Mouse (Mus musculus): ENCODE measurements around the gene 0610009B22Rik. TPM values are rescaled to one million over a fixed set of nuclear protein-coding genes. Genes with fewer than 3 reads are reported as not detected.
"Not testable (repeated sequence)": the region's sequence is repeated elsewhere in the genome, so short reads cannot be mapped to it uniquely, and the experiment has no call there.

The 0610009B22Rik gene
- polyA plus RNA-seq, 1 experiment from 2014 or later: 69.5 TPM

DNA sequence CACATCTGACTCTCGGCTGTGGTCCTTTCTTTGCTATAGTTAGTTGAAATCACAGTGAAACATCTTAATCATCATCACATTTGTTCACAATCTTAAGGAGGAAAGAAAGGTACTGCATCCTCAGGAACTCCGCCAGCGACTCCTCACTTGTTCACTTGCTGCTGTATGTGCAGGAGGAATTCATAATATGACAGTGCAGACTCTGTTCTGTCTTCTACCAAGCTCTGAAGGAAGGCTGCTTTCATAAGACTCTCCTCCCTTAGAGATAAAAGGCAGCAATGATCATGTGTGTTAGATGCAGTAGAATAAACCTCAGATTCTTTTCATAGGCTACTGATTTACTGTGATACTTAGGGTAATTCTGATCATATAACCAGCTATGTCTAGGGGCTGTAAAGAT lies 6.3 kb upstream of the 0610009B22Rik start:
- Histone ChIP-seq H3K27ac (ENCODE audit: low read depth, low read length) (no peak overlapping the region), H3K4me3 (ENCODE audit: low read depth, low read length) (no peak overlapping the region), H3K4me1 (ENCODE audit: control insufficient read depth, insufficient read depth, low read length) (no peaks in the 10 kb centered on the region), H3K4me2 (no peak overlapping the region), H3K9ac (ENCODE audit: low read depth, low read length) (no peak overlapping the region), H3K27me3 (ENCODE audit: control insufficient read depth, insufficient read depth, low read length) (no peaks in the 10 kb centered on the region), H3K9me3 (replicated peaks; ENCODE audit: control insufficient read depth, low read length) (no peaks in the 10 kb centered on the region), H3K36me3 (ENCODE audit: control insufficient read depth, insufficient read depth, low read length) (peaks cover 24% of the 10 kb centered on the region)
- 94% methylated on average over 3 of the region's 3 CpGs for WGBS (ENCODE audit: insufficient replicate concordance)
- ATAC-seq (replicated peaks; ENCODE audit: insufficient number of reproducible peaks, low FRiP score, low TSS enrichment): no peak

DNA sequence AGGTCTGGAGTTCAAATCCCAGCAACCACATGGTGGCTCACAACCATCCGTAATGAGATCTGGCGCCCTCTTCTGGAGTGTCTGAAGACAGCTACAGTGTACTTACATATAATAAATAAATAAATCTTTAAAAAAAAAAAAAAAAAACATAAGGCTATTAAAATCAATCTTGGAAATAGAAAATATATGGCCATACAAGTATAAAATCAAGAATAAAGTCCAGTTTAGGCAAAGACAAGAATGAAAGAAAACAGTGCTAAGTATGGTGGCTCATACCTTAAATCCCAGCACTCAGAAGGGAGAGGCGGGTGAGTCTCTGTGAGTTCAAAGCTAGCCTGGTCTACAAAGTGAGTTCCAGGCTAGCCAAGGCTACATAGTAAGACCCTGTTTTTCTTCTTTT lies 1.9 kb upstream of the 0610009B22Rik start:
- not testable (repeated sequence) for H3K9me3 ChIP-seq (replicated peaks; ENCODE audit: control insufficient read depth, low read length); ATAC-seq (replicated peaks; ENCODE audit: insufficient number of reproducible peaks, low FRiP score, low TSS enrichment); H3K27me3 ChIP-seq (ENCODE audit: control insufficient read depth, insufficient read depth, low read length); H3K27ac ChIP-seq (ENCODE audit: low read depth, low read length); H3K9ac ChIP-seq (ENCODE audit: low read depth, low read length); H3K4me2 ChIP-seq; H3K4me1 ChIP-seq (ENCODE audit: control insufficient read depth, insufficient read depth, low read length); H3K4me3 ChIP-seq (ENCODE audit: low read depth, low read length); H3K36me3 ChIP-seq (ENCODE audit: control insufficient read depth, insufficient read depth, low read length)
- 95% methylated on average over 1 of the region's 3 CpGs for WGBS (ENCODE audit: insufficient replicate concordance)

DNA sequence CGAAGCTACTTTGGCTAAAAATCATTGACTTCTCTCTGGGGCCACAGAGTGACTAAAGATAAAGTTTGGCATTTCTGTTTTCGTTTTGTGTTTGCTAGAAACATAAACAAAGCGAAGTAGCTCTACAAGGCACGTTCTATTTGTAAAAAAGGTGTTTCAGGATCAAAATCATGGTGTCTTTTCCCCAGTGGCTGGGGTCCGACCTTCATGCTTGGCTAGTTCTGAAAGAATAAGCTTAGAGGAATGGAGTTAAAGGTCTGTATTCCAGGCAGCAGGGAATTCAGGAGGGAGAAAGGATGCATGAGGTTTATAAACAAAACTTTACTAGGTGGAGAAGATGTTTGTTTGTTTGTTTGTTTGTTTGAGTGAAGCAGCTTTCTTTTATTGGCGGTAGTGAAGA lies 669 bp upstream of the 0610009B22Rik start:
- no peaks in the 10 kb centered on the region for H3K27me3 ChIP-seq (ENCODE audit: control insufficient read depth, insufficient read depth, low read length)
- peak overlapping the region; percentile 84 for H3K9ac ChIP-seq (ENCODE audit: low read depth, low read length)
- H3K4me3 ChIP-seq (ENCODE audit: low read depth, low read length): peak overlapping the region; percentile 62
- peak overlapping the region; percentile 64 for H3K4me2 ChIP-seq
- no peaks in the 10 kb centered on the region for H3K36me3 ChIP-seq (ENCODE audit: control insufficient read depth, insufficient read depth, low read length)
- no peaks in the 10 kb centered on the region for H3K9me3 ChIP-seq (replicated peaks; ENCODE audit: control insufficient read depth, low read length)
- 22% methylated on average over 6 of the region's 6 CpGs for WGBS (ENCODE audit: insufficient replicate concordance)
- 0 out of 2 replicates have a peak, but pooled peaks cover 3% of the 10 kb centered on the region for H3K4me1 ChIP-seq (ENCODE audit: control insufficient read depth, insufficient read depth, low read length)
- ATAC-seq (replicated peaks; ENCODE audit: insufficient number of reproducible peaks, low FRiP score, low TSS enrichment): no peak
- H3K27ac ChIP-seq (ENCODE audit: low read depth, low read length): peak overlapping the region; percentile 98

DNA sequence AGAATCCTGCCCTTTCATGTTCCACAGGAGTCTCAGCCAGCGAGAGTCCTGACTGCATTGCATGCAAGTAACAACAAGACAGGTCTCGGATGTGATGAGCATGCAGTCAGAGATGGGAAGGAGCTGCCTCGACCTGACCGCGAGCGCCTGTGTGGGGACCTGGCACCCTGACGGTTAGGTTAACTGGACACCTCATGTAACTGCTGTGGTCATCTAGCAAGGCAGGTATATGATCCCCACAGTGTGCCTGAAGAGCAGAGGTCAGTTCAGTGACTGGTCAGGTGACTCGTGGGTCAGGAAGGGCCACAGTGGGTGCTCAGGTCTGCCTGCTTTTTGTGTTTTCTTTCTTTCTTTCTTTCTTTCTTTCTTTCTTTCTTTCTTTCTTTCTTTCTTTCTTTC lies 6.7 kb downstream of the 0610009B22Rik start:
- WGBS (ENCODE audit: insufficient replicate concordance): 41% methylated on average over 8 of the region's 8 CpGs
- no peak overlapping the region for H3K9ac ChIP-seq (ENCODE audit: low read depth, low read length)

DNA sequence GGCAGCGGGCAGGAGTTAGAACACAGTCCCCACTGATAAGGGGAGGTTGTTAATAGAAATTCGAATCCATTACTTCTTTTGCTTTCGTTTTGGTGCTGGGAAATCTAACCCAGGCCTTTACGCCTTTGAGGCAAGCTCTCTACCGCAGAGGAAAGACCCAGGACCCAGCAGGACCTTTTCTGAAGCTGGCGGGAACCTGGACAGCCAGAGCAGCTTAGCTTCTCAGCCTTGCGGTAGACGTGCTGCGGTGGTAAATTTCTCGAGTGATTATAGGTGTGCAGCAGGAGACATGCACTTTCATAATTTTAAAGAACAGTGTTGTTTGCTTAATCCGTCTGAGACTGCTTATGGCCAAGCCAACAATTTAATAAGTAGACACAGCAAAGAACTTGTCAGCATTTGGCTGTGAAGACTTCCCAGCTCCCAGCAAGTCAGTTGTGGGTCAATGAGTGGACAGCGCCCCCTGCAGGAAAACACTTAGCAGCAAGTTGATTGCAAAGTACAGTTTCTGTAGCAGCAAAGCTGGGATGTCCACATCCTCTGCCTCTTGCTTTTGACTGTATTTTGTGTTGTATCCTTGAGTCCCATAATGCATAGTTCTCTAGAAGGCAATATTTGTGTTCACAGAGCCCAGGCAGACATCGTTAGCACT lies 7.2 kb downstream of the 0610009B22Rik start:
- Histone ChIP-seq H3K27me3 (ENCODE audit: control insufficient read depth, insufficient read depth, low read length) (no peaks in the 10 kb centered on the region), H3K9me3 (replicated peaks; ENCODE audit: control insufficient read depth, low read length) (no peaks in the 10 kb centered on the region), H3K36me3 (ENCODE audit: control insufficient read depth, insufficient read depth, low read length) (no peaks in the 10 kb centered on the region), H3K4me1 (ENCODE audit: control insufficient read depth, insufficient read depth, low read length) (no peaks in the 10 kb centered on the region), H3K4me3 (ENCODE audit: low read depth, low read length) (no peak overlapping the region), H3K4me2 (peak overlapping the region; percentile 47), H3K27ac (ENCODE audit: low read depth, low read length) (no peak overlapping the region), H3K9ac (ENCODE audit: low read depth, low read length) (0 out of 2 replicates have a peak overlapping the region, but pooled peaks have one; percentile 12)
- no peak for ATAC-seq (replicated peaks; ENCODE audit: insufficient number of reproducible peaks, low FRiP score, low TSS enrichment)
- 31% methylated on average over 13 of the region's 13 CpGs for WGBS (ENCODE audit: insufficient replicate concordance)

More for the DNA sequence above, 6.7 kb downstream of the 0610009B22Rik start:
- ATAC-seq (replicated peaks; ENCODE audit: insufficient number of reproducible peaks, low FRiP score, low TSS enrichment): no peak
- no peaks in the 10 kb centered on the region for H3K4me1 ChIP-seq (ENCODE audit: control insufficient read depth, insufficient read depth, low read length)
- no peak overlapping the region; the same call in 1 of the 2 replicates for H3K4me2 ChIP-seq
- H3K4me3 ChIP-seq (ENCODE audit: low read depth, low read length): no peak overlapping the region
- no peaks in the 10 kb centered on the region for H3K9me3 ChIP-seq (replicated peaks; ENCODE audit: control insufficient read depth, low read length)
- H3K27ac ChIP-seq (ENCODE audit: low read depth, low read length): no peak overlapping the region
- H3K27me3 ChIP-seq (ENCODE audit: control insufficient read depth, insufficient read depth, low read length): no peaks in the 10 kb centered on the region
- H3K36me3 ChIP-seq (ENCODE audit: control insufficient read depth, insufficient read depth, low read length): no peaks in the 10 kb centered on the region

DNA sequence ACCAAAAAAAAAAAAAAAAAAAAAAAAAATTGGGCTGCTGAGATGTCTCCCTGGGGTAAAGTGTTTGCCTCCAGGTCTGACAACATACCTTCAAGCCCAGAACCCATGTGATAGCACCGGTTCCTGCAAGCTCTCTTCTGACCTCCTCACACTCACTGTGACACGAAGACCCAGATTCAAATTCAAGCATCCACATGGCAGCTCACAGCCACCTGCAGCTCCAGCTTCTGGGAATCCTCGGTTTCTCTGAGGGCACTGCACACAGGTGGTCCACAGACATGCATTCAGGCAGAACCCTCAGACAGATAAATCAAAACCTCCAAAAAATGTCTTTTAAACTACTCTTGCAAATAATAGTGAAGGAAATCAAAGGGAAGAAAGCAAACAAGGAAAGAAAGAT lies 9.2 kb downstream of the 0610009B22Rik start:
- Histone ChIP-seq H3K4me2 (no peak overlapping the region), H3K27me3 (ENCODE audit: control insufficient read depth, insufficient read depth, low read length) (no peaks in the 10 kb centered on the region), H3K36me3 (ENCODE audit: control insufficient read depth, insufficient read depth, low read length) (no peaks in the 10 kb centered on the region), H3K9me3 (replicated peaks; ENCODE audit: control insufficient read depth, low read length) (no peaks in the 10 kb centered on the region), H3K4me3 (ENCODE audit: low read depth, low read length) (no peak overlapping the region), H3K4me1 (ENCODE audit: control insufficient read depth, insufficient read depth, low read length) (no peaks in the 10 kb centered on the region), H3K27ac (ENCODE audit: low read depth, low read length) (no peak overlapping the region), H3K9ac (ENCODE audit: low read depth, low read length) (no peak overlapping the region)
- WGBS (ENCODE audit: insufficient replicate concordance): 61% methylated on average over 3 of the region's 3 CpGs
- no peak for ATAC-seq (replicated peaks; ENCODE audit: insufficient number of reproducible peaks, low FRiP score, low TSS enrichment)

DNA sequence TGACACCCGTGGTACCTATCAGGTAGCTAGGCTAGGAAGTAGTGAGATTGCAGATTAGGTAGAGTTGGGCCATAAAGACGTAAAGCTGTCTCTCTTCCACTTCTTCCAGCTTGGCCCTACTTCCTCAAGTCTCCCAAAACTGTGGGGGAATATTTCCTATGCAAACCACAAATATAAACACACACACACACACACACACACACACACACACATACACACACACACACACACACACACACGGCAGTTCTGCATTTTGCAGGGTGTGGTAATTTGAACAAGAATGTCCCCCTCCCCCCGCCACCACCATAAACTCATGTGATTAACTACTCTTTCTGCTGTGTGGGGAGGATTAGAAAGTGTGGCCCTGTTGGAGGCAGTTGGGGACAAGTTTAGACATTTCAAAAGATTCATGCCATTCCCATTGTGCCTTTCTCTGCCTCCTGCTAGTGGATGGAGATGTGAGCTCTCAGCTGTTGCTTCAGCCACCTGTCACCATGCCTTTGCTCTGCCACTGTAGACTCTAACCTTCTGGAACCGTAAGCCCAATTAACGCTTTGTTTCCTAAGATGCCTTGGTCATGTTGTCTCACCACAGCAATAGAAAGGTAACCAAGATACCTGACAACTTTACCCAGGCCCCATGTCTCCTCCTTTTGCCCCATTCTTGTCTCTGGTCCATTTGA lies 10.8 kb downstream of the 0610009B22Rik start:
- no peak overlapping the region for H3K4me2 ChIP-seq
- no peaks in the 10 kb centered on the region for H3K36me3 ChIP-seq (ENCODE audit: control insufficient read depth, insufficient read depth, low read length)
- H3K4me3 ChIP-seq (ENCODE audit: low read depth, low read length): no peak overlapping the region
- H3K27me3 ChIP-seq (ENCODE audit: control insufficient read depth, insufficient read depth, low read length): no peaks in the 10 kb centered on the region
- no peak overlapping the region for H3K9ac ChIP-seq (ENCODE audit: low read depth, low read length)
- H3K9me3 ChIP-seq (replicated peaks; ENCODE audit: control insufficient read depth, low read length): no peaks in the 10 kb centered on the region
- 72% methylated on average over 6 of the region's 6 CpGs for WGBS (ENCODE audit: insufficient replicate concordance)
- no peak overlapping the region for H3K27ac ChIP-seq (ENCODE audit: low read depth, low read length)
- H3K4me1 ChIP-seq (ENCODE audit: control insufficient read depth, insufficient read depth, low read length): no peaks in the 10 kb centered on the region
- no peak for ATAC-seq (replicated peaks; ENCODE audit: insufficient number of reproducible peaks, low FRiP score, low TSS enrichment)

DNA sequence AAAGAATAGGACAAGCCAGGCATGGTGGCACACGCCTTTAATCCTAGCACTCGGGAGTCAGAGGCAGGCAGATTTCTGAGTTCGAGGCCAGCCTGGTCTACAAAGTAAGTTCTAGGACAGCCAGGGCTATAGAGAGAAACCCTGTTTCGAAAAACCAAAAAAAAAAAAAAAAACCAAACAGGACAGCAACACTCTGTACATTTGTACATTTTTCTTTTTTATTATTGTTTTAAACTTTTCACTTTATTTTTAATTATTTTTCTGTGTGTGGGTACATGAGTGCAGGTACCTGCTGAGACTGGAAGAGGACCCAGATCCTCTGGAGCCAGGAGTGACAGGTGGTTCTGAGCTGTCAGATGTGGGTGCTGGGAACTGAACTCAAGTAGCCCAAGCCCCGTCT lies 13.3 kb downstream of the 0610009B22Rik start:
- Histone ChIP-seq H3K4me1 (ENCODE audit: control insufficient read depth, insufficient read depth, low read length) (no peaks in the 10 kb centered on the region), H3K4me2 (no peak overlapping the region), H3K27me3 (ENCODE audit: control insufficient read depth, insufficient read depth, low read length) (no peaks in the 10 kb centered on the region), H3K36me3 (ENCODE audit: control insufficient read depth, insufficient read depth, low read length) (no peaks in the 10 kb centered on the region), H3K9me3 (replicated peaks; ENCODE audit: control insufficient read depth, low read length) (no peaks in the 10 kb centered on the region), H3K4me3 (ENCODE audit: low read depth, low read length) (no peak overlapping the region), H3K9ac (ENCODE audit: low read depth, low read length) (no peak overlapping the region), H3K27ac (ENCODE audit: low read depth, low read length) (no peak overlapping the region)
- 71% methylated on average over 5 of the region's 5 CpGs for WGBS (ENCODE audit: insufficient replicate concordance)
- no peak for ATAC-seq (replicated peaks; ENCODE audit: insufficient number of reproducible peaks, low FRiP score, low TSS enrichment)

DNA sequence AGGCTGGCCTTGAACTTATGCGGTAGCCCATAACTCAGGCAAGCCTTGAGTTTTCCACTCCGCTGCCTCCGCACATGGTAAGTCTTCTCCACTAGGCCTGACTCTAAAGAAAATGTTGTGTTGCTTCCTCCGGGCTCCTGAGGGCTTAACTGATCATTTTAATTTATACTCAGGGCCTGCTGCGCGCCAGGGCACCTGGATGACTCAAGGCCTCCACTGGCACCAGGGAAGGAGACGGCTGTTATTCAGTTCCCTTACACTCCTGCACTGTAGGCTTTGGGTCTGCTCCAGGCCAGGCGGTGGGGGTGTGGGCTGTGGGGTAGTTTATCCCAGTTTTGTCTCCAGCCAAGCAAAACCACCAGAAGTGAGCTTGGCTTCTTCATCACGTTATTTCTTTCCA lies 15.4 kb downstream of the 0610009B22Rik start:
- Histone ChIP-seq H3K27me3 (ENCODE audit: control insufficient read depth, insufficient read depth, low read length) (no peaks in the 10 kb centered on the region), H3K4me1 (ENCODE audit: control insufficient read depth, insufficient read depth, low read length) (no peaks in the 10 kb centered on the region), H3K27ac (ENCODE audit: low read depth, low read length) (no peak overlapping the region), H3K4me3 (ENCODE audit: low read depth, low read length) (no peak overlapping the region), H3K4me2 (no peak overlapping the region), H3K9ac (ENCODE audit: low read depth, low read length) (no peak overlapping the region), H3K36me3 (ENCODE audit: control insufficient read depth, insufficient read depth, low read length) (no peaks in the 10 kb centered on the region), H3K9me3 (replicated peaks; ENCODE audit: control insufficient read depth, low read length) (no peaks in the 10 kb centered on the region)
- WGBS (ENCODE audit: insufficient replicate concordance): 80% methylated on average over 9 of the region's 9 CpGs
- ATAC-seq (replicated peaks; ENCODE audit: insufficient number of reproducible peaks, low FRiP score, low TSS enrichment): no peak

All from heart, embryonic 11.5 days (tissue).